Comparison of ENCODE assay signal across 9 mouse cellular contexts in genomic region chr11:44613411-44614180, GRCm38 (mm10). TPM values are rescaled to one million over a fixed set of nuclear protein-coding genes. Genes with fewer than 3 reads are reported as not detected.
DNase-seq lines count a peak whose midpoint lies in the region; ATAC-seq and TF ChIP-seq lines count a peak whose summit lies in the region.
"Had no signal": no experiment of that assay in that cellular context is flagged by ENCODE, and none has a peak within 500 bp of the region (broad histone marks: within the 10 kb centered on the region; RNA-seq: fewer than 3 reads in every experiment).

No protein-coding gene starts in this region.

- H3K9ac ChIP-seq in intestine, embryonic 15.5 days: peak overlapping the region; percentile 11; the same call in 1 of the 2 replicates
- H3K9ac ChIP-seq in midbrain, embryonic 15.5 days: 0 out of 2 replicates have a peak overlapping the region, but pooled peaks have one; percentile 7

- peaks cover 49% of the 10 kb centered on the region for H3K4me1 ChIP-seq in forebrain, embryonic 10.5 days
- peaks cover 27% of the 10 kb centered on the region for H3K4me1 ChIP-seq in intestine, embryonic 15.5 days (replicated peaks)
- H3K4me1 ChIP-seq in midbrain, embryonic 15.5 days: peaks cover 35% of the 10 kb centered on the region

- peak overlapping the region; percentile 65 for H3K4me2 ChIP-seq in intestine, embryonic 15.5 days (replicated peaks)
- H3K4me2 ChIP-seq in midbrain, embryonic 15.5 days: peak overlapping the region; percentile 52

- no peak for DNase-seq in layer of hippocampus, adult 2 months (ENCODE audit: low spot score in 2 of 2)
- DNase-seq in layer of hippocampus, postnatal 36 days: no peak
- no peak for DNase-seq in forebrain, embryonic 10.5 days (ENCODE audit: extremely low spot score, low spot score)
- DNase-seq in frontal cortex, adult 2 months (ENCODE audit: extremely low spot score in 1 of 2, low spot score in 1 of 2): no peak
- no peak for DNase-seq in right cerebral cortex, adult 18-20 months
- DNase-seq in frontal cortex, postnatal 10 days (ENCODE audit: low spot score in 2 of 2): no peak

- ATAC-seq in intestine, embryonic 15.5 days: no peak
- no peak for ATAC-seq in midbrain, embryonic 15.5 days (replicated peaks)
- ATAC-seq: Patski had no signal

- H3K36me3 ChIP-seq in forebrain, embryonic 10.5 days (replicated peaks): no peaks in the 10 kb centered on the region
- no peaks in the 10 kb centered on the region for H3K36me3 ChIP-seq in intestine, embryonic 15.5 days
- no peaks in the 10 kb centered on the region for H3K36me3 ChIP-seq in midbrain, embryonic 15.5 days (replicated peaks)

- H3K9me3 ChIP-seq in forebrain, embryonic 10.5 days: no peaks in the 10 kb centered on the region
- H3K9me3 ChIP-seq in intestine, embryonic 15.5 days: no peaks in the 10 kb centered on the region
- H3K9me3 ChIP-seq in midbrain, embryonic 15.5 days: no peaks in the 10 kb centered on the region

- peak; percentile 60 for TF ChIP-seq CTCF in layer of hippocampus, adult 2 months (conservative IDR thresholded peaks at IDR 0.05)

- H3K27ac ChIP-seq in layer of hippocampus, adult 2 months: no peak overlapping the region
- H3K27ac ChIP-seq in forebrain, embryonic 10.5 days: peak overlapping the region; percentile 48
- H3K27ac ChIP-seq in intestine, embryonic 15.5 days: no peak overlapping the region
- no peak overlapping the region for H3K27ac ChIP-seq in midbrain, embryonic 15.5 days

- H3K27me3 ChIP-seq in forebrain, embryonic 10.5 days (ENCODE audit: poor library complexity, severe bottlenecking): peaks cover 73% of the 10 kb centered on the region
- peaks cover 57% of the 10 kb centered on the region for H3K27me3 ChIP-seq in intestine, embryonic 15.5 days (replicated peaks)
- H3K27me3 ChIP-seq in midbrain, embryonic 15.5 days (replicated peaks): peaks cover 34% of the 10 kb centered on the region
- H3K27me3 ChIP-seq: Patski had no signal

- peak overlapping the region; percentile 8; the same call in 1 of the 2 replicates for H3K4me3 ChIP-seq in layer of hippocampus, adult 2 months
- peak overlapping the region; percentile 50 for H3K4me3 ChIP-seq in forebrain, embryonic 10.5 days
- peak overlapping the region; percentile 29 for H3K4me3 ChIP-seq in intestine, embryonic 15.5 days (replicated peaks)
- H3K4me3 ChIP-seq in midbrain, embryonic 15.5 days: peak overlapping the region; percentile 32

- WGBS in forebrain, embryonic 10.5 days: 7% methylated on average over 14 of the region's 14 CpGs
- WGBS in intestine, embryonic 15.5 days: 12% methylated on average over 14 of the region's 14 CpGs
- WGBS in midbrain, embryonic 15.5 days: 9% methylated on average over 14 of the region's 14 CpGs

RNA-seq across cellular contexts. Expression of gene Ebf1, which starts 3.5 kb away (rescaled TPM):
- 1 to 10 TPM; 2.3 to 3.4 TPM for total RNA-seq in layer of hippocampus, adult 2 months (2021)
- 1 to 10 TPM; 2.6 to 3.1 TPM for total RNA-seq in layer of hippocampus, postnatal 36 days (2021)
- polyA plus RNA-seq in forebrain, embryonic 10.5 days (2016; fragmentation: Nextera tagmentation; extraction: Ambion mirVana): 8.1 and 8.4 TPM in 2 replicates
- polyA plus RNA-seq in intestine, embryonic 15.5 days (2015; fragmentation: Nextera tagmentation; extraction: Ambion mirVana): 9.5 and 12.1 TPM in 2 replicates
- polyA plus RNA-seq in midbrain, embryonic 15.5 days (2015; fragmentation: Nextera tagmentation; extraction: Ambion mirVana): 66.6 and 68.9 TPM in 2 replicates
- polyA plus RNA-seq in frontal cortex, adult 2 months (2012; rRNA removed): 3.3 and 4.4 TPM in 2 replicates
